Mouse (Mus musculus) ES-Bruce4 (cell line): ENCODE measurements around the gene Gm5269.

Experiments
- CTCF ChIP-seq: IDR thresholded peaks from one replicate; pipeline ENCODE4 v1.8.1; 2011; ENCODE audit warnings: low read depth, low read length
- POLR2A ChIP-seq: IDR thresholded peaks from one replicate; pipeline ENCODE4 v1.8.1; 2011; ENCODE audit warnings: low read length; ENCODE audit not compliant: insufficient read depth

DNA sequence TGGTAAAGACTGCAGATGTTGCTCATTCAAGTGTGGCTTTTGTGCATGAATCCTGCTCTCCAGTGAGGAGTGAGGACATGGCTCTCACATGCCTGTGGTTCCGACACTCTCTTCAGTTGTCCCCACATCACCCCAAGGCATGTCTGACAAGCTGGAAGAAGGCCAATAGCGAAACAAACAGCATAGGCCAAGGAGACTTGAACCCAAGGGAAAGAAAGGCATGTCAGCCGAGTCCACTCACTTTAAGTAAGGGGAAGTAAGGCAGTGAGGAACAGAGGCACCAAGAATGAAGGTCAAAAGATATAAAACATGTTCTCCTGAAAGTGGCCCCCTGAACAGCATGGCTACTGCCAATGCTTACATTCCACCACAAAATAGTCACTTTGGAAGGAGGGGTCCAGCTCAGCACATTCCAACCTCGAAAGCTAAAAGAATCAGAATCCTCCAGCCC, 25.5 kb downstream of the Gm5269 start:
- TF ChIP-seq CTCF (no peak), POLR2A (no peak)
